Mouse (Mus musculus) embryonic fibroblast, embryonic 13.5 days (primary cell): ENCODE results near the gene Vamp5. TPM values are rescaled to one million over a fixed set of nuclear protein-coding genes. Genes with fewer than 3 reads are reported as not detected.
A peak's percentile ranks its signal among the peaks of the same experiment; 100 is the strongest.

Source experiments
- H3K27ac ChIP-seq: 2 replicates; pipeline ENCODE4 v1.5.1; 2012; ENCODE audit warnings: low read length, control low read depth, inconsistent platforms; ENCODE audit not compliant: insufficient read depth
- H3K4me1 ChIP-seq: 2 replicates; pipeline ENCODE4 v1.6.1; 2011; ENCODE audit warnings: low read length; ENCODE audit not compliant: control insufficient read depth, insufficient read depth
- H3K4me3 ChIP-seq: 2 replicates; pipeline ENCODE4 v1.5.1; 2011; ENCODE audit warnings: mild to moderate bottlenecking, control low read depth, low read length; ENCODE audit not compliant: insufficient read depth
- CTCF ChIP-seq: IDR thresholded peaks from 2 replicates; pipeline ENCODE4 v1.5.1; 2011; ENCODE audit warnings: mild to moderate bottlenecking, control low read depth, low read length, moderate library complexity, borderline replicate concordance; ENCODE audit not compliant: insufficient read depth
- POLR2A ChIP-seq: IDR thresholded peaks from 2 replicates; pipeline ENCODE4 v1.6.1; 2011; ENCODE audit warnings: low read depth, mild to moderate bottlenecking, control low read depth, low read length, moderate library complexity
- polyA plus RNA-seq: library from polyadenylated mRNA; stranded (reverse); fragments of >200 nt; gene quantifications from 2 replicates; pipeline ENCODE4 v1.2.4, GENCODE M21; 2011; ENCODE audit warnings: low read depth; ENCODE audit not compliant: missing spikeins, insufficient read length

Gene Vamp5
- polyA plus RNA-seq, 1 experiment: 20.1 TPM

- no peaks in the 10 kb centered on the region for H3K4me1 ChIP-seq
- TF ChIP-seq CTCF (no peak), POLR2A (no peak)
- no peak overlapping the region for H3K4me3 ChIP-seq
- H3K27ac ChIP-seq: no peak overlapping the region
Observed at GRCm38 (mm10) chr6:72383142-72383820, 3.0 kb upstream of the Vamp5 start.

- no peaks in the 10 kb centered on the region for H3K4me1 ChIP-seq
- H3K27ac ChIP-seq: no peak overlapping the region
- H3K4me3 ChIP-seq: no peak overlapping the region
- TF ChIP-seq POLR2A: no peak
- TF ChIP-seq CTCF: no peak
Observed at GRCm38 (mm10) chr6:72382494-72382893, 2.2 kb upstream of the Vamp5 start.

GRCm38 (mm10) chr6:72379377-72380130 lies 714 bp downstream of the Vamp5 start:
- TF ChIP-seq CTCF (no peak), POLR2A (no peak)
- Histone ChIP-seq H3K4me1 (no peaks in the 10 kb centered on the region), H3K27ac (peak overlapping the region; percentile 38), H3K4me3 (peak overlapping the region; percentile 40)

- Histone ChIP-seq H3K27ac (no peak overlapping the region), H3K4me1 (no peaks in the 10 kb centered on the region), H3K4me3 (no peak overlapping the region)
- TF ChIP-seq CTCF: no peak
- TF ChIP-seq POLR2A: no peak
Observed at GRCm38 (mm10) chr6:72378510-72379234, 1.6 kb downstream of the Vamp5 start.

- Histone ChIP-seq H3K4me3 (no peak overlapping the region), H3K4me1 (peaks cover 10% of the 10 kb centered on the region; the same call in 1 of the 2 replicates), H3K27ac (no peak overlapping the region)
- no peak for TF ChIP-seq POLR2A
- TF ChIP-seq CTCF: no peak
Observed at GRCm38 (mm10) chr6:72374820-72375563, 5.3 kb downstream of the Vamp5 start.

GRCm38 (mm10) chr6:72374206-72374605 lies 6.1 kb downstream of the Vamp5 start:
- H3K27ac ChIP-seq: no peak overlapping the region
- TF ChIP-seq POLR2A (no peak), CTCF (no peak)
- H3K4me1 ChIP-seq: peaks cover 10% of the 10 kb centered on the region; the same call in 1 of the 2 replicates
- no peak overlapping the region for H3K4me3 ChIP-seq

GRCm38 (mm10) chr6:72373184-72373583 lies 7.1 kb downstream of the Vamp5 start:
- Histone ChIP-seq H3K27ac (peak overlapping the region; percentile 29; the same call in 1 of the 2 replicates), H3K4me3 (no peak overlapping the region), H3K4me1 (peaks cover 10% of the 10 kb centered on the region; the same call in 1 of the 2 replicates)
- TF ChIP-seq POLR2A (no peak), CTCF (no peak)

GRCm38 (mm10) chr6:72371571-72371970 lies 8.7 kb downstream of the Vamp5 start:
- TF ChIP-seq CTCF (no peak), POLR2A (peak; percentile 22; the same call in 1 of the 2 replicates)
- H3K4me1 ChIP-seq: peaks cover 10% of the 10 kb centered on the region; the same call in 1 of the 2 replicates
- H3K4me3 ChIP-seq: no peak overlapping the region
- peak overlapping the region; percentile 93 for H3K27ac ChIP-seq

- H3K4me1 ChIP-seq: peaks cover 10% of the 10 kb centered on the region; the same call in 1 of the 2 replicates
- peak overlapping the region; percentile 93 for H3K27ac ChIP-seq
- no peak overlapping the region for H3K4me3 ChIP-seq
- no peak for TF ChIP-seq CTCF
- no peak; the same call in 1 of the 2 replicates for TF ChIP-seq POLR2A
Observed at GRCm38 (mm10) chr6:72371147-72371546, 9.1 kb downstream of the Vamp5 start.
